Mouse (Mus musculus): ENCODE results near the gene Thbs1.

DNA sequence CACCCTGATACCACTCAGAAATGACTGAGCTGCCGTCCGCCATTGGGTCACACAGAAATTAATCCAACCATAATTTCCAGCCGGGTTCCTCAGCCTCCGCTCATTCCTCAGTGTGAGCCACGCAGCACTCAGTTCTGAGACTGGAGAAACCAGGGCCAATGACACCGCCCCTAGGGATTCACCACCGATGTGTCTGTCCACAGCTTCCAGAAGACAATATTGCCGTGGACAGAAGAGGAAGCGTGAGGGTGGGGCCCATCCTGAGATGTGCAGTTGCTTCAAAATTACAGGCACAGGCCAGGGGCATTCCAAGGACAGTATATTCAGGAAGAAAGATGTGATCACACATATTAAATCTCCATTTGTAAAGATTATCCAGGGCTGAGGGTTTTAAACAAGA lies 25.4 kb downstream of the Thbs1 start:
- no peak for TF ChIP-seq POLR2A (IDR thresholded peaks at IDR 0.05; ENCODE audit: low read depth, low read length)
- no peak for TF ChIP-seq CTCF (IDR thresholded peaks at IDR 0.05; ENCODE audit: borderline replicate concordance, insufficient read depth, low read length)
